Mouse (Mus musculus): ENCODE data around the gene Eif2ak3.
A peak's percentile ranks its signal among the peaks of the same experiment; 100 is the strongest.

Gene Eif2ak3

DNA sequence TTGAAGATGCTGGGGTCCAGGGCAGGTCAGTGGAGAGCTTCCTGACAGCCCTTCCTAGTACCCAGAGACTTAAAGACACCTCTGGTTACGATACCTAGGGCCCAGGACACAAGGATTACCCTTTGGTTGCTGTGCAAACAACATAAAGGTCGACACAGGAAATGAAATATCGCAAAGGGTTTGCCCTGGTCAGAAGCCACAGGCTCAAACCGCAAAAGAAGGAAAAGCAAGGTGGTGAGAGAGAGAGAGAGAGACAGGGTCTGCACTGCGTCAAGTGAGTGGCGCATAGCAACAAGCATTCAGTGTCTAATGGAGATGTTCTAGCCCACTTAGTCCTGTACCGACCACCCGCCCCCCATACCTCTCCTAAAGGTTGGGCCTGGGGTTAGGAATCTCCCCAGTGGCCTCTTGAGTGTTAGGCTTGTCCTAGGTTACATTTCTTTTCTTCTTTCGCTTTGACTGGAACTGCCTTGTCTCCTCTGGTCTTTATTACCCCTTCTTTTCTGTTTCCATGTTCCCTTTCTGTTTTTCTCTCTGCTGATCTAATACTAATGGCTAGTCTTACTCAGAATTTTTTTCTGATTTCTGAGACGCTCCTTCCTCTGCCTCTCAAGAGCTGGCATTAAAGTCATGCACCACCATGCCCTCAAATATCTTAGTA is 13.0 kb upstream of the Eif2ak3 start:
- DNase-seq (ENCODE audit: low spot score in 2 of 2), result no peak

DNA sequence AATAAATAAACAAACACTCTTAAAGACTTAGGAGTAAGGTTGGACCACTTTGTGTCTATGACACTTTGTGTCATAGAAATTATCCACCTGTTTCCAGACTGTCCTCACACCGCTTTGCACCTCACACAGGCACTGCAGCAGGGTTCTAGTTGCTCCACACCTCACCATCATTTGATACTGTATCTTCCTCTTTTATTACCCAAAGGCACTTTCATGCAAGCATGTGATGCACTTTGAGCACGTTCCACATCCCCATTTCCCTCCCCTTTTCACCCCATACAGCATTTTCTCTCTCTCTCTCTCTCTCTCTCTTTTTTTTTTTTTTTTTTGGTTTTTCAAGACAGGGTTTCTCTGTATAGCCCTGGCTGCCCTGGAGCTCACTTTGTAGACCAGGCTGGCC is 7.0 kb upstream of the Eif2ak3 start:
- DNase-seq (ENCODE audit: low spot score in 2 of 2), result no peak

DNA sequence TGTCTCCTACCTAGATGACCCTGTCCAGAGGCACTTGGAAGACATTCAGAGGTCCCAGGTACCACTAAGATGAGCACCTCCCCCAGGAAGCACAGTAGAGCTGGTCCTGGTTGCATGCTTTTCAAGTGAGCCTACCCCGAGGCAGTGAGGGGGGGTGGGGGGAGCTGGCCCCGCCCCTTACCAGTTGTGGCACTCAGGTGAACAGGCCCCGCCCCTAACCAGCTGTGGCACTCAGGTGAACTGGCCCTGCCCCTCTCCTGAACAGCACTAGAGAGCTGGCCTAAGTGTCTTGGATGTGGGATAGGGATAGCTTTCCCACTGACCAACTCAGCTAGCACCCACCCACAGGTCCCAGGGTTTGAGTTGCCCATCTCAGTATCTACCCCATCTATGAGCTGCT is 5.8 kb upstream of the Eif2ak3 start:
- DNase-seq (ENCODE audit: low spot score in 2 of 2), result no peak

GRCm38 (mm10) chr6:70840281-70840680 is 4.0 kb upstream of the Eif2ak3 start:
- no peak for DNase-seq (ENCODE audit: low spot score in 2 of 2)

DNA sequence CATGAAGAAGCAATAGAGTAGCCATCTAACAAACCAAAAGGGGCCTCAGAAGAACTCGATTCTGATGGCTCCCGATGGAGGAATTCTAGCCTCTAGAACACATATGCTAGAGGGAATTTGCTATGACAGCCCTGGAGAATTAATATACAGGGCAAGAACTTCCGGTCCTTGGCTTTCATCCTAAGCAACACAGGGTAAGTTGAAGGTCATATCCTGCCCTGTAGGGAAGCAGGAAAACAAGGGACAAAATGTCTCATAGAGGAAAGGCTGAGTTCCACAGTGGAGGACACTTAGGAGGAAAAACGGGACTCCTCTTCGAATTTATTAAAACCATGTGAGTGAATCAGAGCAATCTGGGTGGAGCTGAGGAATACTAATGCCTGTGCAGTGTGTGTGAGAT is 1.3 kb upstream of the Eif2ak3 start:
- no peak for DNase-seq (ENCODE audit: low spot score in 2 of 2)

DNA sequence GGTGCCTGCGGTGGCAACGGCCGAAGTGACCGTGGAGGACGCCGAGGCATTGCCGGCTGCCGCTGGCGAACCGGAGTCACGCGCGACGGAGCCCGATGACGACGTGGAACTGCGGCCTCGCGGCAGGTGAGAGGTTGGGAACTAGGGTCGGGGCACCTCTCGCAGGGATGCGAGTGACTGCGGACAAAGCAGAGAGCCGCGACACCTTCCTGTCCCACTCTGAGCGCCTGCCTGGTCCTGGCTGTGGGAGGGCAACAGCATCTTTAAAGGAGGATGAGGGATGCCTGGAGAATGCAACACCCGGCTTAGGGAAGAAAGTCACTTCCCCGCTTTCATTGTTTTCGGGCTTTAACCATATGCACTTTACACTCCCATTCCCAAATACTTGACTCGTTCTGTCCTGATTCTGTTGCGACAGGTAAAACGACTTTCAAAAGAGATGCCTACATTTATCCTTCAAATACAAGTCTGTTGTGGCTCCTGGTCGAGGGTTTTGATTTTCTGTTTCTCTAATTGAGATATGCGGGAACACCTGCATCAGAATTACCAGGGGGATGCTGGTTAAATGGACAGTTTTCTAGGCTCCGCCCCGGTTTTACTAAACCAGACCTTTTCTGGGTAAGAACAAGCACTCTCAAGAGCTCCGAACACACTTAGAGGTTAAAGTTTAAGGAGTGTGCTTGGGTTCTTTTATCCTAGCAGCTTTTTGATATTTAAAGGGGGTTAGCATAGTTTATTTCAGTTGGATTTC is 756 bp downstream of the Eif2ak3 start:
- no peak for DNase-seq (ENCODE audit: low spot score in 2 of 2)

DNA sequence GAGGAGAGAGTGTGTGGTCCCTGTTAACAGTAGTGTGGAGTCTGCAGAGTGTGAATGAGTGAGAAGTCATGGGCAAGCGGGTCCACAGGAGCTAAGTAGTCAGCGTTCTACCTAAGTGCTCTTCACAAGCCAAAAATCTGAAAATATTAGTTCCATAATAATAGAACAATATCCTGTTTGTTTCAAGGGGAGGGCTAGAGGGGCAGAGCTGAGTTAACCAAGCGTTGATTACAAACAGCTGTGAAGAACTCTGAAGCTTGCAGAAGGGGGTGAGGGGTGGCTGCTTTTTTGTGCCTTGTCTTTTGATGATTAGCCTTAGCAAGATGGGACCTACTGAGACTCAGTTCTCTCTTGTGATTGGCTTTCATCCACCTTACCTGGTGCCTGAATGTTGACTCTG is 3.1 kb downstream of the Eif2ak3 start:
- no peak for DNase-seq (ENCODE audit: low spot score in 2 of 2)

DNA sequence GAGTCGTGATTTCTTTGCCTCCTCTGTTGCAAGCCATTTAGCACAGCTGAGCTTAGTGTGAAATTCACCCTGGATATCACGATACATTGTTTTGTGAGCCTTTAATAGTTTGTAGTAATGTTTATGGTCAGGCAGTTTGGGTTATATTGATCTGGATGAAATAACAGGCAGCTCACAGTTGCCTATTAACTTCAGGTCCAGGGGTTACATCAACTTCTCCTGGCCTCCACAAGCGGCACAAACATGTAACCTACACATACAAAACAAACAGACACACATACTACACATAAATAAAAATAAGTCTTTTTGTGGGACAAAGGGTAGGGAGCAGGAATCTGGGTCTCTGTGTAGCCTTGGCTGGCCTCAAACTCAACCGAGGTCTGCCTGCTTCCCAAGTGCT is 9.1 kb downstream of the Eif2ak3 start:
- DNase-seq (ENCODE audit: low spot score in 2 of 2), result no peak

- no peak for DNase-seq (ENCODE audit: low spot score in 2 of 2)
Measured at GRCm38 (mm10) chr6:70855529-70856309, 11.4 kb downstream of the Eif2ak3 start.

- DNase-seq (ENCODE audit: low spot score in 2 of 2), result no peak
Measured at GRCm38 (mm10) chr6:70862726-70863125, 18.4 kb downstream of the Eif2ak3 start.

DNA sequence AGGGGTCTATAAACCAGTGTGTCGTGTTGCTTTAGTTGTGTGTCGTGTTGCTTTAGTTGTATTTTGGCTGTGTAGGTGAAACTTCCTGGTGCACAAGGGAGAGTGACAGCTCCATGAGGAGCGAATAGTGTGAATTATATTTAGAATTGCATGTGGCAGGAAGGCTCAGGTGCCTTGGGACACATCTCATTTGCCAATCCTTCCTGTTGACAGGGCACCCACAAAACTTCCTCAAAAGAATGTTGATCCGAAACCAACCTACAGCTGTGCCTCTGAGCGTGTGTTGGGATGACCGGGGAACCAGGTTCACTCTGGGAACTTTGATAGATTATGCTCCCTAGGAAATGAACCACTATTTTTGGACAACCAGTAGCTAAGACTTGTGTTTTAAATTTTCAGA is 20.0 kb downstream of the Eif2ak3 start:
- DNase-seq (ENCODE audit: low spot score in 2 of 2), result no peak

DNA sequence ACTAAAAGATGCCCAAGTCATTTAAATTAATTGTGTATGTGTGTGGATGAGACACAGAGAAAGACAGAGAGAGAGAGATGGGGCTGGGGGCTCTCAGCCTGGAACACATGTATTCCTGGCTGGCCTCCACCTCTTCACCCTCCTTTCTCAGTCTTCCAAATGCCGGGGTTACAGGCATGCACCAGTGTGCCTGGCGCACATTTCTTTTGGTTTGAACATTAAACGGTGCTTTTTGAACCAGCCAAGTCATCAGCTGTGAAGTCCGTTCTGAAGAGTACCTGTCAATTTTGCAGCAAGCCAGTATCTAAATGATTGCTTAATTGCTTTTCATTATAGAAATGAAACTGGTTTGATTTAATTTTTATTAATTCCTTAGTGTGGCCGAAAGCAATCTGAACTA is 22.4 kb downstream of the Eif2ak3 start:
- DNase-seq (ENCODE audit: low spot score in 2 of 2), result no peak

DNA sequence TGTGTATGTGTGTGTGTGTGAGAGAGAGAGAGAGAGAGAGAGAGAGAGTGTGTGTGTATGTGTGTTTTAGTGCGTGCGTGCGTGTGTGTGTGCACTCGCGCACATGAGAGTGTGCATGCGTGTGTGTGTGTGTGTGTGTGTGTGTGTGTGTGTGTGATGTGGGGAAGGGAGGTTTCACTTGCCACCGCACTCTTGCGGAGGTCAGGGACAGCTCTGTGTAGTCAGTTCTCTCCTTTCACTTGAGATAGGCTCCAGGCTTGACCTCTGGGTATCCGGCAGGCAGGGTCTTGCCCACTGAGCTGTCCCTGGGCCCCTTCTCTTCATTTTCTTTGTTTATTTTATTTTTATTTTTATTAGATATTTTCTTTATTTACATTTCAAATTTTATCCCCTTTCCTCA is 23.0 kb downstream of the Eif2ak3 start:
- no peak for DNase-seq (ENCODE audit: low spot score in 2 of 2)

DNA sequence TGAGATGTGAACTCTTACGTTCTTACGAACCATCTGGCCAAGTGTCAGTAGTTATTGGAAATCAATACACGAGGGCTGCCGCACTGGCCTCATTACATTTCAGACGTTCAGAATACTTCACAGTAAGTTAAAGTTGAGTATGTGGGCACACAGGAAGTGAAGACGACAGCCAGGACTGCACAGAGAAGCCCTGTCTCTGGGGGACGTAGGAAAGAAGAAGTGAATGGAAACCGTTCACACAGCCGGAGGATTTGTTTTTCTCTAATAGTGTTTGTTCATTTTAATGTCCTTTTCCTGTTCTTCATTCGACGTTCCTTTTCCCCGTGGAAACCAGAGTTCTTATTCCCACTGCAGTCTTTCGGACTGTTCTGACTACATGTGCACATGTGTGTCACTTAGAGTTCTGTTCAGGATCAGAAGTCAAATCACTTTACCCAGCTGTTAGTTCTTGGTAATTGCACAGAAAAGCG is 27.2 kb downstream of the Eif2ak3 start:
- no peak for DNase-seq (ENCODE audit: low spot score in 2 of 2)

DNA sequence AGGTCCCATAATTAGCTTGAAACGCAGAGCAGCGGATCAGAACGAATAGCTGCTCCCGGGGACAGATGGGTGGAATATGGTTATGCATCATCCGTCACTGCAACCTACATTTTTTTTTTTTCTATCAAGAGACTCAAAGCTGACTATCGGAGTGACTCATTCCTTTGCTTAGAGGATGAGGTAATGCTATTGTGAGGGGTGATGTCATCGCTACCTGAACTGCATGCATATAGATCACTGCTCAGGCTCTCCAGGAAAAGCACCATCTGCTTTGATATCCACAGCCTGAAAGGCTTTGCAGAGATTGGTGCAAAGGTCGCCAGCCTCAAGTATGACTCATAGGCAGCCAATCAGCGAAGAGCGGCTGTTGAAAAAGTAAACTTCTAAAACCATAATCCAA is 27.8 kb downstream of the Eif2ak3 start:
- DNase-seq (ENCODE audit: low spot score in 2 of 2), result peak; percentile 29 to 74

- DNase-seq (ENCODE audit: low spot score in 2 of 2), result no peak
Measured at GRCm38 (mm10) chr6:70872570-70872969, 28.3 kb downstream of the Eif2ak3 start.

DNA sequence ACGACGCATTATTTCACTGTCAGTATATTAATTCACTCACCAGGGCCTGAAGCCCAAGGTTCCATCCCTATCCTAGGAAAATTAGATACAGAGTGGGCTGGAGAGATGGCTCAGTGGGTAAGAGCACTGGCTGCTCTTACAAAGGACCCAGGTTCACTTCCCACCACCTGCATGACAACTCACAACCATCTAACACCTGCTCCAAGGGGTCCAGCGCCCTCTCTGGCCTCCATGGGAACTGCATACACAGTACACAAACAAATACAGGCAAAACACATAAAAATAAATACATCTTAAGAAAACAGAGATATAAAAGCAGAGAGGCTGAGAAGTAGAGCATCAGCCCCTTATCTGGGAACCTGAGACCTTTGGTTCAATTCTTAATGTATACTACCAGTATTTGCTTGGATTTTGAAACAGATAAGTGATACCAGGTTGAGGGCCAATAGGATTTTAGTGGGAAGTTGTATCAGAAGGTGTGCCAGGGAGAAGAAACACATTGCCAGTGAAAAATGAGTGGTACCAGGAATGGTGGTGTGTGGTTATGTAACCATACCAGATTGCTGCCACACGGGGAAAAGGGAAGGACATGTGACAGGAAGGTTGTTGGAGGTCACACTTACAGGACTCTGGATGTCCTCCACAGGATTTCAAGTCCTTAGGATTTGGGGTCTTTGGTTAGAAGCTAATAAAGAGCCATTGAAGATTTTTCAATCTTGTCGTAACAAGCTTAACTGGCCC is 29.9 kb downstream of the Eif2ak3 start:
- no peak for DNase-seq (ENCODE audit: low spot score in 2 of 2)

GRCm38 (mm10) chr6:70875017-70875416 is 30.7 kb downstream of the Eif2ak3 start:
- DNase-seq (ENCODE audit: low spot score in 2 of 2), result no peak

GRCm38 (mm10) chr6:70880714-70881304 is 36.5 kb downstream of the Eif2ak3 start:
- DNase-seq (ENCODE audit: low spot score in 2 of 2), result peak; percentile 75 to 81

- DNase-seq (ENCODE audit: low spot score in 2 of 2), result no peak
Measured at GRCm38 (mm10) chr6:70887993-70888392, 43.7 kb downstream of the Eif2ak3 start.

DNA sequence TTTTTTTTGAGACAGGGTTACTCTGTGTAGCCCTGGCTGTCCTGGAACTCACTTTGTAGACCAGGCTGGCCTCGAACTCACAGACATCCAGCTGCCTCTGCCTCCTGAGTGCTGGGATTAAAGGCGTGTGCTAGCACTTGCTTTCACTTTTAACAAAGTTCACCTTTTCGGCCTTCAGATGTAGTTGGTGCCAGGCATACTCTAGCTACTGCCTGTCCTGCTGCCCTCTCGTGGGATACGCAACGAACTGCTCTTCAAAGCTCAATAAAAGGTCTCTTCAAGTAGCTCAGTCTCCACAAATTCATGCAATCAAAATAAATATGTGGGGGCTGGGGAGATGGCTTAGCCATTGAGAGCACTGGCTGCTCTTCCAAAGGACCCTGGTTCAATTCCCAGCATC is 53.9 kb downstream of the Eif2ak3 start:
- no peak for DNase-seq (ENCODE audit: low spot score in 2 of 2)

DNA sequence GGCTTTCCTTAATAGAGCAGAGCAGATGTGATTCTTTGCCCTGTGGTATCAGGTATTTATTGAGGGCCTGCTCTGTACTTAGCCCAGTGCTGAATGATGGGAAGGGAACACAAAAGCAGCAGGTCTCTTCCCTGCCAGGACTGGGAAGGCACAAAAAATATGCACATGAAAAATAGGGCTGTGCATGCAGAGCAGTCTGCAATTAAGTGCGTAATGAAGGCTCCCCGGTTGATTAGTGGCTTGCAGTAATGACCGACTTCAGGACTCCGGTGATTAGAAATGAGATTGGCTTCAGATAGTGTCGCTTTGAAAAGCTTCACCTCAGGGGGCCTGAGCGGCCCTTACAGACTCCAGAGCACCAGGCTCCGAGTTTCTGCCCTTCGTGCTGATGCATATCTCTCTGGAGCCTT is 55.3 kb downstream of the Eif2ak3 start:
- no peak for DNase-seq (ENCODE audit: low spot score in 2 of 2)

Data from right cerebral cortex, postnatal 10 days (tissue).